Mouse (Mus musculus): ENCODE measurements at regions not wholly inside any gene's neighbourhood (a gene's known extent, or its start where the extent isn't known, plus 50 kb on each side); places are given as distances from the start of the nearest gene placed in this dataset.

- H3K27me3 ChIP-seq (ENCODE audit: control insufficient read depth, insufficient read depth, low read length): no peaks in the 10 kb centered on the region
- H3K4me1 ChIP-seq (replicated peaks; ENCODE audit: control insufficient read depth, insufficient read depth, low read length): no peaks in the 10 kb centered on the region; the same call in 1 of the 2 replicates
- no peak overlapping the region for H3K4me3 ChIP-seq (ENCODE audit: control insufficient read depth, insufficient read depth, low read length)
- no peaks in the 10 kb centered on the region for H3K36me3 ChIP-seq (ENCODE audit: control insufficient read depth, insufficient read depth, low read length)
- TF ChIP-seq POLR2A (IDR thresholded peaks at IDR 0.05; ENCODE audit: control insufficient read depth, extremely low read depth, insufficient read depth, low read length, poor library complexity): no peak
- DNase-seq: no peak
- WGBS: 96% methylated on average over 18 of the region's 18 CpGs
- H3K27ac ChIP-seq (ENCODE audit: control insufficient read depth, insufficient read depth, low read length): no peak overlapping the region
Observed at GRCm38 (mm10) chr2:169215546-169216043, 260.2 kb upstream of the Zfp64 start.

DNA sequence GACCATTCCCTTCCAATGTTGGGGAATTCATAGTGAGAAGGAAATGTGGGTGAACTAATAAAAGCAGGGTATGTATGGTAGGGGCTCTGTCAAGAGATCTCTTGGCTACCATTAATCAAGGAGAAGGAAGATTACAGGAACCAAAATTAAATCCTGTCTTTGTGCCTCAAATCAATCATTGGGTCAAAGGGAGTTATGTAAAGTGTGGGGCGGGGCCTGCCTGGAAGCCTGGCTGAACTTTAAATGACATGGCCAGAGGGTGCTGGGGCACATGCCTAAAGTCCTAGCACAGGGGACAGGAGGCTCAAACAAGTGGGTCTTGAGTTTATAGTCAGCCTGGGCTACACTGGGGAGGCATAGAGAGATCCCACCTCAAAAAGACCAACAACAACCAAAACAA lies 259.0 kb upstream of the Zfp64 start:
- H3K4me1 ChIP-seq (replicated peaks; ENCODE audit: control insufficient read depth, insufficient read depth, low read length): no peaks in the 10 kb centered on the region
- H3K27me3 ChIP-seq (ENCODE audit: control insufficient read depth, insufficient read depth, low read length): no peaks in the 10 kb centered on the region
- H3K4me3 ChIP-seq (ENCODE audit: control insufficient read depth, insufficient read depth, low read length): no peak overlapping the region
- H3K27ac ChIP-seq (ENCODE audit: control insufficient read depth, insufficient read depth, low read length): no peak overlapping the region
- DNase-seq: no peak
- H3K36me3 ChIP-seq (ENCODE audit: control insufficient read depth, insufficient read depth, low read length): no peaks in the 10 kb centered on the region
- TF ChIP-seq POLR2A (IDR thresholded peaks at IDR 0.05; ENCODE audit: control insufficient read depth, extremely low read depth, insufficient read depth, low read length, poor library complexity) (no peak), CTCF (IDR thresholded peaks at IDR 0.05; ENCODE audit: borderline replicate concordance, control insufficient read depth, extremely low read depth, insufficient read depth, low read length, poor library complexity) (no peak)
- 93% methylated on average over 1 of the region's 1 CpGs for WGBS

DNA sequence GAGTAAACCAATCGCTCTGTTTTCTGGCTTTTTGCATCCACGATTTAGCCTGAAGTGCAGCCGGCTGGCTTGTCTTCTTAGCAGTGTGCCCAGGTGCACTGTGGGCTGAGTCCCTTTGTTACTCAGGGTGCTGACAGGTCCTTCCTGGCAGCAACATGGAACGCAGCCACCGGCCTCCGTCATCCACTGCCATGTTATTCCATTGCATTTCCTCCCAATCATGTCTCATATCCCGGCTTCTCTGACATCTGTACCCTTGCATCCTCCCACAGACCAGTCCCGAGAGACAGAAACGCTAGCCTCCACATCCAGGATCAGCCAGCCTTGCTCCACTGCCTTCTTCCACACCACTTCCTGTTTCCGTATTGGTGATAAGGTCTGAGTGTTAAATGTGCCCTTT lies 257.9 kb upstream of the Zfp64 start:
- 51% methylated on average over 10 of the region's 10 CpGs for WGBS
- Histone ChIP-seq H3K27me3 (ENCODE audit: control insufficient read depth, insufficient read depth, low read length) (no peaks in the 10 kb centered on the region), H3K36me3 (ENCODE audit: control insufficient read depth, insufficient read depth, low read length) (no peaks in the 10 kb centered on the region), H3K4me3 (ENCODE audit: control insufficient read depth, insufficient read depth, low read length) (no peak overlapping the region), H3K27ac (ENCODE audit: control insufficient read depth, insufficient read depth, low read length) (no peak overlapping the region), H3K4me1 (replicated peaks; ENCODE audit: control insufficient read depth, insufficient read depth, low read length) (no peaks in the 10 kb centered on the region)
- DNase-seq: no peak
- TF ChIP-seq POLR2A (IDR thresholded peaks at IDR 0.05; ENCODE audit: control insufficient read depth, extremely low read depth, insufficient read depth, low read length, poor library complexity): no peak
- TF ChIP-seq CTCF (IDR thresholded peaks at IDR 0.05; ENCODE audit: borderline replicate concordance, control insufficient read depth, extremely low read depth, insufficient read depth, low read length, poor library complexity): no peak

- DNase-seq: no peak
- 90% methylated on average over 3 of the region's 3 CpGs for WGBS
- Histone ChIP-seq H3K27ac (ENCODE audit: control insufficient read depth, insufficient read depth, low read length) (no peak overlapping the region), H3K4me3 (ENCODE audit: control insufficient read depth, insufficient read depth, low read length) (no peak overlapping the region), H3K4me1 (replicated peaks; ENCODE audit: control insufficient read depth, insufficient read depth, low read length) (no peaks in the 10 kb centered on the region), H3K27me3 (ENCODE audit: control insufficient read depth, insufficient read depth, low read length) (no peaks in the 10 kb centered on the region), H3K36me3 (ENCODE audit: control insufficient read depth, insufficient read depth, low read length) (no peaks in the 10 kb centered on the region)
- TF ChIP-seq POLR2A (IDR thresholded peaks at IDR 0.05; ENCODE audit: control insufficient read depth, extremely low read depth, insufficient read depth, low read length, poor library complexity) (no peak), CTCF (IDR thresholded peaks at IDR 0.05; ENCODE audit: borderline replicate concordance, control insufficient read depth, extremely low read depth, insufficient read depth, low read length, poor library complexity) (no peak)
Observed at GRCm38 (mm10) chr2:169212676-169213257, 257.4 kb upstream of the Zfp64 start.

- Histone ChIP-seq H3K4me1 (replicated peaks; ENCODE audit: control insufficient read depth, insufficient read depth, low read length) (0 out of 2 replicates have a peak, but pooled peaks cover 3% of the 10 kb centered on the region), H3K27me3 (ENCODE audit: control insufficient read depth, insufficient read depth, low read length) (no peaks in the 10 kb centered on the region), H3K4me3 (ENCODE audit: control insufficient read depth, insufficient read depth, low read length) (no peak overlapping the region), H3K27ac (ENCODE audit: control insufficient read depth, insufficient read depth, low read length) (no peak overlapping the region), H3K36me3 (ENCODE audit: control insufficient read depth, insufficient read depth, low read length) (no peaks in the 10 kb centered on the region)
- 27% methylated on average over 19 of the region's 19 CpGs for WGBS
- no peak for DNase-seq
- TF ChIP-seq CTCF (IDR thresholded peaks at IDR 0.05; ENCODE audit: borderline replicate concordance, control insufficient read depth, extremely low read depth, insufficient read depth, low read length, poor library complexity): no peak
- no peak for TF ChIP-seq POLR2A (IDR thresholded peaks at IDR 0.05; ENCODE audit: control insufficient read depth, extremely low read depth, insufficient read depth, low read length, poor library complexity)
Observed at GRCm38 (mm10) chr2:169204254-169204752, 248.9 kb upstream of the Zfp64 start.

GRCm38 (mm10) chr2:169191974-169192373 lies 236.6 kb upstream of the Zfp64 start:
- TF ChIP-seq CTCF (IDR thresholded peaks at IDR 0.05; ENCODE audit: borderline replicate concordance, control insufficient read depth, extremely low read depth, insufficient read depth, low read length, poor library complexity) (no peak), POLR2A (IDR thresholded peaks at IDR 0.05; ENCODE audit: control insufficient read depth, extremely low read depth, insufficient read depth, low read length, poor library complexity) (no peak)
- Histone ChIP-seq H3K36me3 (ENCODE audit: control insufficient read depth, insufficient read depth, low read length) (no peaks in the 10 kb centered on the region), H3K27me3 (ENCODE audit: control insufficient read depth, insufficient read depth, low read length) (no peaks in the 10 kb centered on the region), H3K4me1 (replicated peaks; ENCODE audit: control insufficient read depth, insufficient read depth, low read length) (no peaks in the 10 kb centered on the region), H3K4me3 (ENCODE audit: control insufficient read depth, insufficient read depth, low read length) (no peak overlapping the region), H3K27ac (ENCODE audit: control insufficient read depth, insufficient read depth, low read length) (no peak overlapping the region)
- DNase-seq: no peak
- WGBS: 95% methylated on average over 7 of the region's 7 CpGs

- Histone ChIP-seq H3K27ac (ENCODE audit: control insufficient read depth, insufficient read depth, low read length) (no peak overlapping the region), H3K36me3 (ENCODE audit: control insufficient read depth, insufficient read depth, low read length) (no peaks in the 10 kb centered on the region), H3K4me3 (ENCODE audit: control insufficient read depth, insufficient read depth, low read length) (no peak overlapping the region), H3K4me1 (replicated peaks; ENCODE audit: control insufficient read depth, insufficient read depth, low read length) (no peaks in the 10 kb centered on the region), H3K27me3 (ENCODE audit: control insufficient read depth, insufficient read depth, low read length) (no peaks in the 10 kb centered on the region)
- no peak for TF ChIP-seq POLR2A (IDR thresholded peaks at IDR 0.05; ENCODE audit: control insufficient read depth, extremely low read depth, insufficient read depth, low read length, poor library complexity)
- TF ChIP-seq CTCF (IDR thresholded peaks at IDR 0.05; ENCODE audit: borderline replicate concordance, control insufficient read depth, extremely low read depth, insufficient read depth, low read length, poor library complexity): no peak
- DNase-seq: no peak
- WGBS: 71% methylated on average over 10 of the region's 10 CpGs
Observed at GRCm38 (mm10) chr2:169191465-169191864, 236.1 kb upstream of the Zfp64 start.

Measured in thymus, adult 2 months (tissue).